Mouse (Mus musculus): ENCODE measurements at regions not wholly inside any gene's neighbourhood (a gene's known extent, or its start where the extent isn't known, plus 50 kb on each side); places are given as distances from the start of the nearest gene placed in this dataset.

DNA sequence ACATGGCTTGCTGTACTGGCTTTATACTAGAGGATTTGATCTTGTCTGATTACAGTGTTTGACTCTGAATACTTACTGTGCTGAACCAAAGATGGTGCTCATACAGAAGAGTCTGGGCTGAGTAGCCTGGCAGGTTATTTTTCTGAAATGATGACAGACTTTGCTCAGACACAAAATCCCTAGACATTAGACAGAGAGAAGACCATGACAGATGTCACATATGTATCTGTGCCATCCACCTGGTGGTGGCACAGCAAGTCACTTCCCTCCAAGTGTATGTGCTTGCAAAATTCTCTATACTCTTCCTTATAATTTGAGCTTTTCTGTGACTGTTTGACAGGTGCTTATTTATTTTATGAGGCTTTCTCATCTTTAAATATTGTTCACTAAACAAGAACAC lies 80.7 kb downstream of the Gm7361 start:
- ATAC-seq (ENCODE audit: insufficient read depth, low FRiP score, low TSS enrichment): no peak
- Histone ChIP-seq H3K27me3 (ENCODE audit: control insufficient read depth, insufficient read depth, low read length) (no peaks in the 10 kb centered on the region), H3K4me2 (ENCODE audit: low read depth) (no peak overlapping the region), H3K36me3 (ENCODE audit: control insufficient read depth, insufficient read depth, low read length) (no peaks in the 10 kb centered on the region), H3K4me3 (ENCODE audit: low read depth, low read length) (no peak overlapping the region), H3K4me1 (ENCODE audit: control insufficient read depth, insufficient read depth, low read length) (no peaks in the 10 kb centered on the region), H3K9ac (ENCODE audit: low read length) (no peak overlapping the region), H3K9me3 (ENCODE audit: control insufficient read depth, low read length) (no peaks in the 10 kb centered on the region), H3K27ac (ENCODE audit: low read depth, low read length) (no peak overlapping the region)
- DNase-seq (ENCODE audit: low spot score): no peak

DNA sequence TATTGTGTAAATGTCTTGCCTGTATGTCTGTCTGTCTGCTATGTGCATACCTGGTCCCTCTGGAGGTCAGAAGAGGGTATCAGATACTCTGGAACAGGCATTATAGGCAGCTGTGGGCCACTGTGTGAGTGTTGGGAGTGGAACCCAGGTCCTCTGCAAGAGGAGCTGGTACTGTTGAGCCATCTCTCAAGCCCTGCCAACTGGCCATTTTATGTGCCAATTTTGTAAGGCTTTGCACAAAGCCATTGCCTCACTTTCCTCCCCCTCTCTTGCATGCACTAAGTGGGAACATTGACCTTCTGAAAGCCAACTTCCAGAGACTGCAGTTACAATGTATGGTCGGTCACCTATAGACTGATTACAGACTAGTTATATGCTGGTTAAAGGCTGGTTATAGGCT lies 81.8 kb downstream of the Gm7361 start:
- no peak overlapping the region for H3K4me2 ChIP-seq (ENCODE audit: low read depth)
- 94% methylated on average over 1 of the region's 1 CpGs for WGBS
- no peak overlapping the region for H3K9ac ChIP-seq (ENCODE audit: low read length)
- DNase-seq (ENCODE audit: low spot score): no peak
- no peak overlapping the region for H3K4me3 ChIP-seq (ENCODE audit: low read depth, low read length)
- ATAC-seq (ENCODE audit: insufficient read depth, low FRiP score, low TSS enrichment): no peak
- no peak overlapping the region for H3K27ac ChIP-seq (ENCODE audit: low read depth, low read length)
- H3K36me3 ChIP-seq (ENCODE audit: control insufficient read depth, insufficient read depth, low read length): no peaks in the 10 kb centered on the region
- no peaks in the 10 kb centered on the region for H3K4me1 ChIP-seq (ENCODE audit: control insufficient read depth, insufficient read depth, low read length)
- no peaks in the 10 kb centered on the region for H3K27me3 ChIP-seq (ENCODE audit: control insufficient read depth, insufficient read depth, low read length)
- no peaks in the 10 kb centered on the region for H3K9me3 ChIP-seq (ENCODE audit: control insufficient read depth, low read length)

DNA sequence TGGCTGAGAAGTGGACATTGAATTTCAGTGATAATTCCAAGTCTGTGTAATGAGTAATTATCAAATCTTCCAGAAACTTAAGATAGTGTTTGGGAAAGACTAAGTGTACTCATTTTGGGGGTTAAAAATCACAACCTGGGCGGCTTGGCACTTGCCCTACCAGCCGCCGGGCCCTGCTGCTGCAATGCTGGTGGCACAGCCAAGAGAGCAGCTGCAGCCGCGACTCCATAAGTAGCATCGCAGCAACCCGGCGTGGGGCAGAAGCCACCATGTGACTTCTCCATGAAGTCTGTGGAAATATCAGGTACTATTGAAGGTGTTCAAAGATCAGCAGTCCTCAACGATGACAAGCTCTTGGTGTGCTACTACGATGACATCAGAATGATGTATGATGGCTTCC lies 97.7 kb downstream of the Gm7361 start:
- no peak overlapping the region for H3K4me3 ChIP-seq (ENCODE audit: low read depth, low read length)
- no peak overlapping the region for H3K4me2 ChIP-seq (ENCODE audit: low read depth)
- no peaks in the 10 kb centered on the region for H3K4me1 ChIP-seq (ENCODE audit: control insufficient read depth, insufficient read depth, low read length)
- H3K27me3 ChIP-seq (ENCODE audit: control insufficient read depth, insufficient read depth, low read length): no peaks in the 10 kb centered on the region
- H3K9me3 ChIP-seq (ENCODE audit: control insufficient read depth, low read length): no peaks in the 10 kb centered on the region
- no peaks in the 10 kb centered on the region for H3K36me3 ChIP-seq (ENCODE audit: control insufficient read depth, insufficient read depth, low read length)
- 94% methylated on average over 10 of the region's 10 CpGs for WGBS
- H3K27ac ChIP-seq (ENCODE audit: low read depth, low read length): no peak overlapping the region
- H3K9ac ChIP-seq (ENCODE audit: low read length): no peak overlapping the region
- DNase-seq (ENCODE audit: low spot score) (no peak), ATAC-seq (ENCODE audit: insufficient read depth, low FRiP score, low TSS enrichment) (no peak)

DNA sequence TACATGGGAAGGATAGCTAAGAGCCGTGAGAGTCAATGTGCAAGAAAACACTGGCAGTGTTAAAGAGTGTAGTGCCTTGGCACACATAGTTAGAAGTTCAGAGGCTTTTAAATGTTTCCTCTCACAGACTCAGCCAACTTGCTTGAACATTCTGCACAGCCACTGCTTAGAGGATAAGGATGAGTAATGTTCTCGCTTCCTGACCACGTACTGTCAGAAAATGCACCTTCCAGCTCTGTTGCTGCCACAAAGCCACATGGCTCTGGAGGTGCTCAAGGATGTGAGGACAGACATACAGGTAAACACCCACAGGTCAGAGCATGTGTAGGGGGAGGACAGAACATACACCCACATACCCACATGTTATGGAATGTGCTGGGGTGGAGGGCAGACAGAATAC lies 101.6 kb downstream of the Gm7361 start:
- Histone ChIP-seq H3K27ac (ENCODE audit: low read depth, low read length) (no peak overlapping the region), H3K36me3 (ENCODE audit: control insufficient read depth, insufficient read depth, low read length) (no peaks in the 10 kb centered on the region), H3K4me2 (ENCODE audit: low read depth) (no peak overlapping the region), H3K27me3 (ENCODE audit: control insufficient read depth, insufficient read depth, low read length) (no peaks in the 10 kb centered on the region), H3K4me3 (ENCODE audit: low read depth, low read length) (no peak overlapping the region), H3K9me3 (ENCODE audit: control insufficient read depth, low read length) (no peaks in the 10 kb centered on the region), H3K4me1 (ENCODE audit: control insufficient read depth, insufficient read depth, low read length) (no peaks in the 10 kb centered on the region), H3K9ac (ENCODE audit: low read length) (no peak overlapping the region)
- no peak for DNase-seq (ENCODE audit: low spot score)
- WGBS: 90% methylated on average over 3 of the region's 3 CpGs
- no peak for ATAC-seq (ENCODE audit: insufficient read depth, low FRiP score, low TSS enrichment)

DNA sequence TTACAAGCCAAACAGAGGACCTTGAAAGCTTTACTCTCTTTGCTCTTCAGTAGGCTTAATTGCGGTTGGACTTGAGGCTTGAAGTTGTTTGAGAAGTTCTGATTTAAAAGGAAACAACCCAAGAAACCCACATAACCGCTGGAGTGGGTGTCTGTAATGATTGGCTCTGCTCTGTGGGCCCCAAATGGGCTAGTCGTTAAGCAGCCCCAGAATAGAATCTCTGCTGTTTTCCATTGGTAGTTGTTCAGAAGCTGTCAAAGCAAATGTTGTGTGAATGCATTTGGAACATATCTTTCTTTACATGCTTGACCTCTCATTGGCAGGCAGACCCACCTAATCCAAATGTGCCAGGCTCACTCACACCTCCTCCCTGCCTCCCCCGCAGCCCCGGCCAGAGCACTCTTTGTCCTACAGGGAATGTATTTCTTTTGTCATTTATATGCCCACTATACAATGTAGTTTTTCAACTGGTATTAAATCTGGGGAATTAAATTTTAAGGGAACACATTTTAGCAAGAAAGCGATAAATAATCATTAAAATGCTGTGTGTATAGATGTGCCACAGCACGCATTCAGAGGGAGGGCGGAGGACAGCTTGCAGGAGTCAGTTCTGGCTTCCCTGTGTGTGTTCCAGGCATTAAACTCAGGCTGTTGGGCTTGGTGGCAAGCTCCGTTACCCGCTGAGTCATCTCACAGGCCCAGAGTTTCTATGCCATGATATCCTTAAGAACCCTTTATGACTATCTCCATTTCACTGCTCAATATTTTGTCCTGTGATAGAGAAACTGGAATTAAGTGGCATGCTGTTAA lies 116.9 kb downstream of the Gm7361 start:
- no peak overlapping the region for H3K4me3 ChIP-seq (ENCODE audit: low read depth, low read length)
- no peak overlapping the region for H3K9ac ChIP-seq (ENCODE audit: low read length)
- no peaks in the 10 kb centered on the region for H3K27me3 ChIP-seq (ENCODE audit: control insufficient read depth, insufficient read depth, low read length)
- H3K9me3 ChIP-seq (ENCODE audit: control insufficient read depth, low read length): no peaks in the 10 kb centered on the region
- H3K4me1 ChIP-seq (ENCODE audit: control insufficient read depth, insufficient read depth, low read length): no peaks in the 10 kb centered on the region
- H3K36me3 ChIP-seq (ENCODE audit: control insufficient read depth, insufficient read depth, low read length): no peaks in the 10 kb centered on the region
- WGBS: 81% methylated on average over 10 of the region's 10 CpGs
- no peak overlapping the region for H3K27ac ChIP-seq (ENCODE audit: low read depth, low read length)
- ATAC-seq (ENCODE audit: insufficient read depth, low FRiP score, low TSS enrichment) (no peak), DNase-seq (ENCODE audit: low spot score) (no peak)
- no peak overlapping the region for H3K4me2 ChIP-seq (ENCODE audit: low read depth)

DNA sequence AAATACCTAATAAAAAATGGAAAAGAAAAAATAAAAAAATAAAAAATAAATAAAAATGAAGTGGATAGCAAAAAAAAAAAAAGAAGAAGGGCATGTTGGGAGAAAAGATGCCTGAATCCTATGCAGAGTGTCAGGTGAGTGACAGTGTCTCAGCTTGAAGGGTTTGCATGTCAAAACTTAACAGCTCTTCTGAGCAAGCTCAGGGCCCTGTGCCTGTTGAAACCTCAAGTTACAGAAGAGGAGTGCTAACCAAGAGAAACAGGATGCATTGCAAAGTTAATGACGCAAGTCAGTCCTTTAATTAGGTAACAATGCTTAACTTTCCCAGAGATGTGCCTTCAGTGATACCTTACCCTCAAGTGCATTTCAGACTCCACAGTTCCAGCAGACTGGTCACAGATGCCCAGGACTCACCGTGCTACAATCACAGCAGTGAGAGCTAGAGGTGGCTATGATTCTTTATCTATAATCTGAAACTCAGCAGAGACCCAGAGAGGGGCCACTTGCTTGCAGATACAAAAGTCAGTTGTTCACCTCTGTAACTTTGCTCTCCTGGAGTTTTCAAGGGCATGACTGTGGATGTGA lies 149.7 kb downstream of the Gm7361 start:
- ATAC-seq (ENCODE audit: insufficient read depth, low FRiP score, low TSS enrichment): no peak
- no peak for DNase-seq (ENCODE audit: low spot score)
- Histone ChIP-seq H3K27ac (ENCODE audit: low read depth, low read length) (no peak overlapping the region), H3K4me1 (ENCODE audit: control insufficient read depth, insufficient read depth, low read length) (no peaks in the 10 kb centered on the region), H3K4me3 (ENCODE audit: low read depth, low read length) (no peak overlapping the region), H3K4me2 (ENCODE audit: low read depth) (no peak overlapping the region), H3K9me3 (ENCODE audit: control insufficient read depth, low read length) (no peaks in the 10 kb centered on the region), H3K9ac (ENCODE audit: low read length) (no peak overlapping the region), H3K36me3 (ENCODE audit: control insufficient read depth, insufficient read depth, low read length) (no peaks in the 10 kb centered on the region), H3K27me3 (ENCODE audit: control insufficient read depth, insufficient read depth, low read length) (no peaks in the 10 kb centered on the region)
- 70% methylated on average over 2 of the region's 2 CpGs for WGBS

DNA sequence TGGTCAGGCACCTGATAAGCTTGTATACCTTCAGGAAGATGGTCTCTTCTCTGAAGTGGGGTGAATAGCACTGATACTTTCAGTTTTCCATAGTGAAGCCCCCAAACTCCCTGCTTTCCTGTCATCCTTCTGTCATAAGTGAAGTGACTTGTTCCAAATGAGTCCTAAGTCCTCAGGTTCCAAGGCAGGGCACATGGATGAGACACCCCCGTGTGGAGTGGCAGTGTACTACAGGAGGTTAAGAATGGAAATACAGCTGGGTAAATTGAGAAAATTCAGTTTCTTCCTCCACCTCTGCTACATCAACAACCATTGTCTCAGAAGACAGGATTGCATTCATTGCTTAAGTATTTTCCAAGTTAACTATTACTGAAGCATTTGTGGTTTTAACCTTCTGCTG lies 155.7 kb downstream of the Gm7361 start:
- no peaks in the 10 kb centered on the region for H3K9me3 ChIP-seq (ENCODE audit: control insufficient read depth, low read length)

DNA sequence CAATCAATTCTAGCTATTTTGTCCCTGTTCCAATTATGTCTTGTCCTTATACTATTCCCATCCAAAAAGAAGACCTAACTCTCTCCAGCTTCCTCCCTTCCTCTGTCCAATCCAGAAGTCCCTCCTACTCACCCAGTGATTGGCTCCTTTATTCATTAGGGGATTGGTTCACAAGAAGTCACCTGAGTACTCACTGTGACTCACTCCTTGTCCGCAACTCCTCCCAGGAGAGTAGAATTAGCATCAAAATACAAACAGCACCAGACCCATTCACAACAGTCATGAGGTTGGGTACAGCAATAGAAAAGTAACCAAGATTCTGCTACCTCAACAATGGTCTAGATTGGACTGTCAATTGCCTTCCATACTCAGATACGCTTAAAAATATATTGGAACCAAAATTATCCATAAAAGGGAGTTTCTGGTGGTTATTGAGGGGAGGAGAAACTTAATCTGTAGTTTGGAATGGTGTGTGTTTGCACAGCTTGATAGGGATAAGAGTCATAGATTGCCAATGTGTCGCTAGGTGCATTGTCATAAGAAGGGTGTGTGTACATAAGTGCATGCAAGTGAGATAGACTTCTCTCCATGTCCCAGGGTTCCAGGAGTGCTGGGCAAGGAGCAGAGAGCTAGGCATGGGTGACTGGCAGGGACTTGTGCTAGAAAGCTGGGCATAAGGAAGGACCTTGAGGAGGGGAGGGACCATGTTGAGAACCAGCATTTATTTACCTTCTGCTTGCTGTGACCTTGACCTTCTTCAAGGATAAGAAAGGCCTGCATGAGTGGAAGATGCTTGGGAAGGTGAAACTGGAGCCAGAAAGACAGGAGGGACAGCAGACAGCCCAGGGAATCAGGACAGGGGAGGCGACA lies 187.1 kb downstream of the Gm7361 start:
- no peak overlapping the region for H3K4me3 ChIP-seq (ENCODE audit: low read depth, low read length)
- H3K9me3 ChIP-seq (ENCODE audit: control insufficient read depth, low read length): no peaks in the 10 kb centered on the region
- H3K4me1 ChIP-seq (ENCODE audit: control insufficient read depth, insufficient read depth, low read length): no peaks in the 10 kb centered on the region
- ATAC-seq (ENCODE audit: insufficient read depth, low FRiP score, low TSS enrichment) (no peak), DNase-seq (ENCODE audit: low spot score) (no peak)
- H3K27me3 ChIP-seq (ENCODE audit: control insufficient read depth, insufficient read depth, low read length): no peaks in the 10 kb centered on the region
- WGBS: 84% methylated on average over 4 of the region's 4 CpGs
- H3K9ac ChIP-seq (ENCODE audit: low read length): no peak overlapping the region
- H3K27ac ChIP-seq (ENCODE audit: low read depth, low read length): no peak overlapping the region
- H3K4me2 ChIP-seq (ENCODE audit: low read depth): no peak overlapping the region
- no peaks in the 10 kb centered on the region for H3K36me3 ChIP-seq (ENCODE audit: control insufficient read depth, insufficient read depth, low read length)

More for the DNA sequence above, 155.7 kb downstream of the Gm7361 start:
- Histone ChIP-seq H3K9ac (ENCODE audit: low read length) (no peak overlapping the region), H3K27me3 (ENCODE audit: control insufficient read depth, insufficient read depth, low read length) (no peaks in the 10 kb centered on the region), H3K4me1 (ENCODE audit: control insufficient read depth, insufficient read depth, low read length) (no peaks in the 10 kb centered on the region), H3K36me3 (ENCODE audit: control insufficient read depth, insufficient read depth, low read length) (no peaks in the 10 kb centered on the region), H3K4me2 (ENCODE audit: low read depth) (no peak overlapping the region), H3K27ac (ENCODE audit: low read depth, low read length) (no peak overlapping the region), H3K4me3 (ENCODE audit: low read depth, low read length) (no peak overlapping the region)
- WGBS: 50% methylated on average over 1 of the region's 1 CpGs
- DNase-seq (ENCODE audit: low spot score) (no peak), ATAC-seq (ENCODE audit: insufficient read depth, low FRiP score, low TSS enrichment) (no peak)

Measured in neural tube, embryonic 11.5 days (tissue).